Mouse (Mus musculus) testis, adult 2 months (tissue): ENCODE data around the gene Svs1.

ENCODE experiments used
- CTCF ChIP-seq: fragments of 200-500 bp; IDR thresholded peaks from 2 replicates; pipeline ENCODE4 v1.5.1; 2012; ENCODE audit warnings: low read depth, mild to moderate bottlenecking, inconsistent platforms, low read length, moderate library complexity; ENCODE audit not compliant: control insufficient read depth, insufficient read depth, insufficient replicate concordance
- POLR2A ChIP-seq: fragments of 200-500 bp; IDR thresholded peaks from 2 replicates; pipeline ENCODE4 v1.6.1; 2012; ENCODE audit warnings: low read depth, mild to moderate bottlenecking, inconsistent platforms, low read length, moderate library complexity; ENCODE audit not compliant: control insufficient read depth

- TF ChIP-seq CTCF, result no peak
- TF ChIP-seq POLR2A, result no peak
Observed at GRCm38 (mm10) chr6:49028019-49028418, 41.4 kb downstream of the Svs1 start.
